Mouse (Mus musculus) heart, adult 2 months (tissue): ENCODE measurements around the gene Zcchc18.

ENCODE experiments used
- CTCF ChIP-seq: fragments of 200-600 bp; IDR thresholded peaks from 2 replicates; pipeline ENCODE4 v1.8.1; 2022; ENCODE audit warnings: antibody characterized with exemption, mild to moderate bottlenecking, moderate library complexity
- POLR2A ChIP-seq: fragments of 200-500 bp; IDR thresholded peaks from 2 replicates; pipeline ENCODE4 v1.6.1; 2011; ENCODE audit warnings: mild to moderate bottlenecking, low read depth, low read length, control low read depth; ENCODE audit not compliant: insufficient read depth

- TF ChIP-seq CTCF (peak; percentile 58), POLR2A (no peak)
Measured at GRCm38 (mm10) chrX:136978616-136979015, 14.3 kb upstream of the Zcchc18 start.
